Mouse (Mus musculus): ENCODE measurements around the gene Mark1. TPM values are rescaled to one million over a fixed set of nuclear protein-coding genes. Genes with fewer than 3 reads are reported as not detected.
A peak's percentile ranks its signal among the peaks of the same experiment; 100 is the strongest.

Mark1 gene
- polyA plus RNA-seq, 1 experiment from 2014 or later: 15.3 TPM

DNA sequence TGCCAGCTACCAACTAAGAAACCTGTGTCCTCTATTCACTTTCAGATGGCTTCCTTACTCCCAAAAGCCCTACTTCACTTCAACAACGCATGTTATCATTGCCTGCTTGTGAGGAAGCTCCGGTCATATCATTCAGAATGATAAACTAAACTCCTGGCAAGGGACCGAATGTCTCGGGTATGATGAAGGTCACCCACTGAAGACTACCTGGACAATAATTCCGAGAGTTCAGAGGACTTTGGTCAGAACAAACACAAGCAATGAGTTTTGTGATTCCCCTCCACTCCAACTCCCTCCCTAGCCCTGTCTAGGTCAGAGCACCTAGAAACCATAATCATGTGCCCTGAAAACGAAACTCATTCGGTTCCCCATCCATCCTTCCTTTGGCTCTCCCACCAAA lies 117.5 kb downstream of the Mark1 start:
- 70% methylated on average over 7 of the region's 7 CpGs for WGBS
- no peak overlapping the region for H3K27ac ChIP-seq (replicated peaks)
- no peak for ATAC-seq (ENCODE audit: low FRiP score, low read depth)
- H3K36me3 ChIP-seq: no peaks in the 10 kb centered on the region
- peak overlapping the region; percentile 43; the same call in 1 of the 2 replicates for H3K4me3 ChIP-seq
- H3K27me3 ChIP-seq: peaks cover 38% of the 10 kb centered on the region
- H3K9me3 ChIP-seq: no peaks in the 10 kb centered on the region
- H3K4me1 ChIP-seq (replicated peaks): peaks cover 10% of the 10 kb centered on the region
- H3K4me2 ChIP-seq: no peak overlapping the region
- H3K9ac ChIP-seq: no peak overlapping the region

DNA sequence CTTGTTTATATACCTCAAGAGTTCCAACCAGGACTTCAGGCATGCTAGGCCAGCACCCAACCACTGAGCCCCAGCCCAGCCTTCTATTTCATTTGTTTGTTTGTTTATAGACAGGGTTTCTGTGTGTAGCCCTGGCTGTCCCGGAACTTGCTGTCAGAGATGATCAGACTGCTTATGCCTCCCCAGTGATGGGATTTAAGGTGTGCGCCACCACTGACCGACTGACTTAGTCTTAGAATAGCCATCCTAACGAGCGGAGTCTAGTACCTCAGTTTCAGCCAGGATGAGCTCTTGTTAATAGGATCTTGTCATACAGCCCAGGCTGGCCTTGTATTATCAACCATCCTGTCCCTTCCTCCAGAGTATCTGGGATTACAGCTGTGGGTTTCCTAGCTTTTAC lies 118.2 kb downstream of the Mark1 start:
- ATAC-seq (ENCODE audit: low FRiP score, low read depth): no peak
- Histone ChIP-seq H3K4me1 (replicated peaks) (peaks cover 10% of the 10 kb centered on the region), H3K27me3 (peaks cover 38% of the 10 kb centered on the region), H3K27ac (replicated peaks) (no peak overlapping the region), H3K9me3 (no peaks in the 10 kb centered on the region), H3K9ac (no peak overlapping the region), H3K4me3 (no peak overlapping the region), H3K36me3 (no peaks in the 10 kb centered on the region), H3K4me2 (no peak overlapping the region)
- 83% methylated on average over 5 of the region's 5 CpGs for WGBS

DNA sequence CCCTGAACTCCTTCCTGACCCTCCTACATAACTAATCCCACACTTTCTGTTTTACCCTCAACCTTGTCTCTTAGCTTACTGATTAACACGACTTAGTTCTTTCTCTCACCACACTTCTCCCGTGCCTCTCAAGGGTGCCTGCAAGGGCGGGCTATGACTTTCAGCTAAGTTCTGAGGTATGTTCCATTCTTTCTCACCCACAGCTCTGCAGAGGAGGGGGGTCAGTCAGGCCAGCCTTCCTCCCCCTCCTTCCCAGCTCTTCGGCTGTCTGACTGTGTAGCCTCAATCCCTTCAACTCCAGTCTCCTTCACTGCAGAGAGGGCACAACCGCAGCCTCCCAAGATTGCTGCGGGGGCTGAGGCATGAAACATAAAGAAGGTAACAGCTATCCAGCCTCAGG lies 120.5 kb downstream of the Mark1 start:
- Histone ChIP-seq H3K27ac (replicated peaks) (no peak overlapping the region), H3K9ac (no peak overlapping the region), H3K27me3 (peaks cover 28% of the 10 kb centered on the region), H3K4me2 (no peak overlapping the region), H3K36me3 (no peaks in the 10 kb centered on the region), H3K9me3 (no peaks in the 10 kb centered on the region), H3K4me1 (replicated peaks) (peaks cover 10% of the 10 kb centered on the region), H3K4me3 (no peak overlapping the region)
- WGBS: 75% methylated on average over 6 of the region's 6 CpGs
- no peak for ATAC-seq (ENCODE audit: low FRiP score, low read depth)

DNA sequence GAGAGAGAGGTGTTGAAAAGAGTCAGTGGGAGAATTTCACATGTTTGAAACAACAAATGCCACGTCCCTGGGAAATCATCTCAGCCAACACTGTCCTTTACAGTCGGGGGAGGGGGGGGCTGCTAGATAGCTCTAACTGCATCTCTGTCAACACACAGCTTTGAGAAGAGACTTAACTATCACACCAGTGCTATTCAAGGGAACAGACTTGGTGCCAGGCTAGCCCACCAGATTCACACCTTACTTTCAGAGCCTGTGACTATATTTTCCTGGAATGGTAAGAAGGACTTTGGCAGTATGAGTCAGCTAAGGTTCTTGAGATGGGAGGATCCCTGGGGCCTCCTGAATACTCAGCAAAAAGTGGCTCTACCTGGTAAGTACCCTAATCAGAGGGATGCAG lies 122.1 kb downstream of the Mark1 start:
- Histone ChIP-seq H3K4me2 (no peak overlapping the region), H3K4me1 (replicated peaks) (peaks cover 1% of the 10 kb centered on the region), H3K9me3 (no peaks in the 10 kb centered on the region), H3K36me3 (no peaks in the 10 kb centered on the region), H3K27ac (replicated peaks) (no peak overlapping the region), H3K4me3 (no peak overlapping the region), H3K9ac (no peak overlapping the region), H3K27me3 (peaks cover 13% of the 10 kb centered on the region)
- no peak for ATAC-seq (ENCODE audit: low FRiP score, low read depth)
- 81% methylated on average over 2 of the region's 2 CpGs for whole genome bisulfite sequencing

DNA sequence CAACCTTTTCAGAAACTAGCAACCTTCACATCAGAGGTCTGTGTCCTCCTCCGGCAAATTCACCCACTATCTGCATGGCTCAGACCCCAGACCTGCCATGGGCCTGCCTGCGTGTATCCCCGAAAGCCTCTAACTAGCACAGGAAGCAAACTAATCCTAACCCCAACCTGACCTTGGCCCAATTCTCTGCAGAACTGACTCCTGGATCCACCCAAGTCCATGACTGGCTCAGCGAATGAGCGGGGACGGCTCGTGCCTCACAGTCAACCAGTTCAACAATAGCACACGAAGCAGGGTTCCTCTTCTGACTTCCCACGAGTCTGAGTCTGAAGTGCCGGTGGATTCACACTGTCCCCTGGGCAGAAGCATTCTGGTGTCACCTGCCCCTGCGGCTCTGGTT lies 125.5 kb downstream of the Mark1 start:
- Histone ChIP-seq H3K27me3 (no peaks in the 10 kb centered on the region), H3K27ac (replicated peaks) (no peak overlapping the region), H3K4me1 (replicated peaks) (peaks cover 3% of the 10 kb centered on the region; the same call in 1 of the 2 replicates), H3K36me3 (no peaks in the 10 kb centered on the region), H3K9me3 (no peaks in the 10 kb centered on the region), H3K9ac (no peak overlapping the region), H3K4me3 (no peak overlapping the region), H3K4me2 (no peak overlapping the region)
- no peak for ATAC-seq (ENCODE audit: low FRiP score, low read depth)
- WGBS: 74% methylated on average over 11 of the region's 11 CpGs

DNA sequence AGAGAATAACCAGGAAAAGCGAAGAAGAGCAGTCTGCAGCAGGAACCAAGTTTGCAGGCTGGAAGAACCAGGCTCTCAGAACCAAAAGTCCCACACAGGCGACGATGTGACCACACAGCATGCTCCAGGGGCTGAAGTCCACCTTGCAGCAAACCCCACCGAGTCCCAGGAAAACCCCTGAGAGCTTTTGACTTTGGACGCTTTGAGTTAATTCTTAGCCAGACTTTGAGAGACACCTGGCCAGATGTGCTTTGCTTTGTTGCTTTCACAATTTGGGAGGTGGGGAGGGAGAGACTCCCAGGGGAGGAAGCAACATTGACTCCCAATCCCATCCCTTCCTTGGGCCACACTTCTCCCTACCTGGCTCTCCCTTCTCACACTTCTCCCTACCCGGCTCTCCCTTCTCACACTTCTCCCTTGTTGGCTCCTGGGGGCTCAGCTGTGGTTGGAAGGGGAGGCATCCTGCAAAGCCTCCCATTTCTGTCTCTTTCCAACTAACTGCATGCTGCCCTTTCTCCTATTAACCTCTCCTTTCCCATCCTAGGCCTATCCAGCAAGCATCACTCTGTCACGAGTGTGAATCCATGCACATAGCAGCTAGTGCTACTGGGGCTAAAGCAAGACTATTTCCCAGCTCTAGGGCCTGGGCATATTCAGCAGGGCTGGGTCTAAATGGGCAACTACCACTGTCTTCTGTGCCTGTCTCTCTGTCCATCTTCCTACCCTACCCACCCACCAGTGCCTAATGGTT lies 127.1 kb downstream of the Mark1 start:
- Histone ChIP-seq H3K4me3 (no peak overlapping the region), H3K4me2 (no peak overlapping the region), H3K9me3 (no peaks in the 10 kb centered on the region), H3K4me1 (replicated peaks) (peaks cover 3% of the 10 kb centered on the region; the same call in 1 of the 2 replicates), H3K9ac (no peak overlapping the region), H3K27me3 (no peaks in the 10 kb centered on the region), H3K27ac (replicated peaks) (no peak overlapping the region), H3K36me3 (no peaks in the 10 kb centered on the region)
- no peak for ATAC-seq (ENCODE audit: low FRiP score, low read depth)
- 85% methylated on average over 7 of the region's 7 CpGs for WGBS

DNA sequence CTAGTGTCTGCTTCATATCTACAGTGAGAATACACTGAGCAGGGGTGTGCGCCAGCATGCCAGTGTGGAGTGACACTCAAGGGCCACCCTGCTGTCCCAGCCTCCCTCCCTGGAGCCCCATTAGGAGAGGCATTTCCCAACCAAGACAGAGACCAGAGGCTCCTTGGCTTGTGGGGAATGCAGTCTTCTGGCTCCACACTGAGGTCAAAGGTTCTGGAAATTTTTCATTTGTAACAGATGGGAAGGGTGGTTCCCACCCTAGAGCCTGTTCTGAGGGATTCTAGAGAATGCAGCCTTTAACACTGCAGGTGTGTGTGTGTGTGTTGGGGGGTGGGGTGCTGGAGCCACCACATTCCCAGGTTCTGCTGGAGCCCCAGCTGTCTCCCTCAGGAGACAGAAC lies 127.9 kb downstream of the Mark1 start:
- Histone ChIP-seq H3K4me2 (no peak overlapping the region), H3K27ac (replicated peaks) (no peak overlapping the region), H3K36me3 (no peaks in the 10 kb centered on the region), H3K4me3 (no peak overlapping the region), H3K9me3 (no peaks in the 10 kb centered on the region), H3K9ac (no peak overlapping the region), H3K27me3 (no peaks in the 10 kb centered on the region), H3K4me1 (replicated peaks) (peaks cover 3% of the 10 kb centered on the region; the same call in 1 of the 2 replicates)
- ATAC-seq (ENCODE audit: low FRiP score, low read depth): no peak
- 71% methylated on average over 1 of the region's 1 CpGs for WGBS

DNA sequence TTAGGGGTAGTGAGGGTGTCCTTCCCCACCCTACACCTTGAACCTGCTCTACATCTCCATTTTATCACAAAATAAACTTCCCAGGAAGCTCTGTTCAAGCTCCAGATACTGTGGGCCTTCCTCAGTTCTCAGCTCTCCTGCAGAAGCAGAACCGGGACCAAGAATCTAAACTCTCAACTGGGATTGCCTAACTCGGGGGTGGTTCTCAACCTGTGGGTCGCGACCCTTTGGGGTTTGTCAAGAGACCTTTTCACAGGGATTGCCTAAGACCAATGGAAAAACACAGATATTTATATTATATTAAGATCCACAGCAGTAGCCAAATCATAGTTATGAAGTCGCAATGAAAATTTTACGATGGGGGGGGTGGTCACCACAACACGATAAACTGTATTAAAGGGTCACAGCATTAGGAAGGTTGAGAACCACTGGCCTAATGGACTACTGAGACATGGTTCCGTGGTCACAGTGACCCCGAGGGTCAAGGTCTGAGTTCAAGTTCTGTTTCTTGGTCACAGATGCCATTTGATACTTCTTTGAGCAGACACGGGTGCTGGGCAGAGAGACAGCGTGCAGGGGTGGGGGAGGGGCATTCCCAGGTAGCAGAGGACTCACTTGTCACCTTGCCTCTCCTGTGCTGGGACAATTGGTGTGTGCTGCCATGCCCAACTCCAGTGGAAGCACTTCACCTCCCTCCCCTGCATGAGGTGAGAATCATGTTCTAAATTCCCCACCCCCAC lies 128.6 kb downstream of the Mark1 start:
- Histone ChIP-seq H3K4me3 (no peak overlapping the region), H3K27ac (replicated peaks) (no peak overlapping the region), H3K36me3 (no peaks in the 10 kb centered on the region), H3K9ac (no peak overlapping the region), H3K4me1 (replicated peaks) (peaks cover 3% of the 10 kb centered on the region; the same call in 1 of the 2 replicates), H3K4me2 (no peak overlapping the region), H3K27me3 (no peaks in the 10 kb centered on the region), H3K9me3 (no peaks in the 10 kb centered on the region)
- WGBS: 86% methylated on average over 11 of the region's 11 CpGs
- ATAC-seq (ENCODE audit: low FRiP score, low read depth): no peak

DNA sequence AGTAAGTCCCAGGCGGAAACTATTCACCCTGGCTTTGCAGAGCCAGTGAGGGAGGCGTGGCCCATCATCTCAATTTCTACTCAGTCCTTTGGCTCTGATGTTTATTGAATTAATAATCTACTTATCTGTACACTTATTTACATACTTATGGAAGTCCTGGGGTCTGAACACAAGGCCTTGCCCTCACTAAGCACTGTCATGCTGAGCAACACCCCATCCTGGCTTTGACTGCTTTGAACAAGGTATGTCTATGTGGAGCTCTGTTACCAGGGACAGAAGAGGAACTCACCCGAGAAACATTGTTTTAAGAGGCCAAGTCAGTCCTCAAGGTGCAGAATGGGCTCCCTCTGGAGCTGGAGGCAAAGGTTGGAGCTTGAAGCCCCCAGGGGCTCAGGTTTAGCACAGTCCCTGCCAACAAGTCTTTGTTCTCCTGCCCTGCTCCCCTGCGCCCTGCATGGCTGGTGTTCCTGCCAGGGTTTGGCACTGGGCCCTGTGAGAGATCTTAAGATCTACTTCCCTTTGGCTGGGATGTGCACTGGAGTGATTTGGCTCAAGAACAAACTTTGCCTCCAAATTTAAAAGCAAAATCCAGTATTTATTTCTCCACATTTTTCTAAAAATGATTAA lies 129.3 kb downstream of the Mark1 start:
- H3K9me3 ChIP-seq: no peaks in the 10 kb centered on the region
- no peak overlapping the region for H3K4me2 ChIP-seq
- H3K9ac ChIP-seq: no peak overlapping the region
- ATAC-seq (ENCODE audit: low FRiP score, low read depth): no peak
- H3K36me3 ChIP-seq: no peaks in the 10 kb centered on the region
- H3K27me3 ChIP-seq: no peaks in the 10 kb centered on the region
- peaks cover 3% of the 10 kb centered on the region; the same call in 1 of the 2 replicates for H3K4me1 ChIP-seq (replicated peaks)
- H3K4me3 ChIP-seq: no peak overlapping the region
- H3K27ac ChIP-seq (replicated peaks): no peak overlapping the region
- 58% methylated on average over 4 of the region's 4 CpGs for WGBS

DNA sequence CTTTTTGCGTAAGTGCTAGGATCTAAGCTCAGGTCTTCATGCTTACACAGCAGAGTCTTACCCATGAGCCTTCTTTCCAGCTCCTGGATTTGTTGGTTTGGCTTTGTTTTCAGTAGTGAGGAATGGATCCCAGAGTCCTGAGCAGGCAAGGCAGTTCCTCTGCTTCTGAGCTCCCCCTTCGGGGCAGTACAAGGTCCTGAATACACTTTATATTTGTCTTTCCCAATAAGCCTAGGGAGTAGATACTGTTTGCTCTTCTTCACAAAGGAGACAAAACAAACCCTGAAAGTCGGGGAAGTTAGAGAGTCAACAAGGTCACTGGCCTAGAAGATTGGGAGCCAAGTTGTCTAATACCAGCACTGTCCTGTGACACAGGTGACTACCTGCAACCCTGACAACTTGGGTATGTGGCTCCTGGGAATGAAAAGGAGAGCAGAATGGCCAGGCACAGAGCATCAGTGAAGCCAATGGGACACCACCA lies 131.7 kb downstream of the Mark1 start:
- no peaks in the 10 kb centered on the region for H3K9me3 ChIP-seq
- ATAC-seq (ENCODE audit: low FRiP score, low read depth): no peak
- no peak overlapping the region for H3K4me3 ChIP-seq
- no peak overlapping the region for H3K9ac ChIP-seq
- no peaks in the 10 kb centered on the region for H3K36me3 ChIP-seq
- peaks cover 3% of the 10 kb centered on the region; the same call in 1 of the 2 replicates for H3K4me1 ChIP-seq (replicated peaks)
- no peak overlapping the region for H3K4me2 ChIP-seq
- WGBS: 81% methylated on average over 3 of the region's 3 CpGs
- no peaks in the 10 kb centered on the region for H3K27me3 ChIP-seq
- H3K27ac ChIP-seq (replicated peaks): no peak overlapping the region

DNA sequence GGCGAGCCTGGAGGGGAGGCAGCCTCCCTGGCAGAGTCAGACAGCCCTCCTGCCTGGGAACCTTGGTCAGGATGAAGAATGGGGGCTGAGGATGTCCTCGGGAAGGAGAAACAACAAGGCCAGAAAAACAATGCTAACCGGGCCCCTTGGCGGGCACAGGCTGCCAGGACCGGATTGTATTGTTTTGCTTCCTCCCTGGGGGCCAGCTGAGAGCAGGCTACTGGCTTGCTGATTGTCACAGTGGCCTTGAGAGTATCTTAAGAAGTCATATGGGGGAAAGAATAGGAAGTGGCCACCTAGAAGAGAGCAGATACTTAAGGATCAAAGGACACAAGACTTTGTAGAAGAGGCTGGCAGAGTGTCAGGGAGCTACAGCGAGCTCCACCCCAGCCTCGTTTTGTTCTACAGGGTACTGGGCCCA lies 135.0 kb downstream of the Mark1 start:
- H3K36me3 ChIP-seq: no peaks in the 10 kb centered on the region
- no peak overlapping the region for H3K9ac ChIP-seq
- no peak overlapping the region for H3K4me2 ChIP-seq
- 21% methylated on average over 7 of the region's 7 CpGs for WGBS
- H3K4me3 ChIP-seq: no peak overlapping the region
- no peaks in the 10 kb centered on the region for H3K9me3 ChIP-seq
- no peaks in the 10 kb centered on the region for H3K27me3 ChIP-seq
- H3K27ac ChIP-seq (replicated peaks): no peak overlapping the region
- ATAC-seq (ENCODE audit: low FRiP score, low read depth): no peak
- H3K4me1 ChIP-seq (replicated peaks): no peaks in the 10 kb centered on the region

DNA sequence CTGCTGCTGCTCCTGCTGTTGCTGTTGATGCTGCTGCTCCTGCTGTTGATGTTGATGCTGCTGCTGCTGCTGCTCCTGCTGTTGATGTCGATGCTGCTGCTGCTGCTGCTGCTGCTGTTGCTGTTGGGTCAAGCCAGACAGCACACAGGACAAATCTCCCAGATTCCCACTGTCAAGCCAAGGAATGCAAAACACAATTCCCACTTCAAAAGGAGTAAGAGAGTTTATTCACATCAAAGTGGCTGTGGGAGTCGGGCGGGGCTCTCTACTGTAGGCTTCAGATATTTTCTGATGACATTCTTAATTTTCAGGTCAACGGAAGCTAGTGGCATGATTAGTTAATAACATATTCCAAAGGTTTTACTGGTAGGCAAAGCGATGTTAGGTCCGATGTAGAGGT lies 136.7 kb downstream of the Mark1 start:
- no peak overlapping the region for H3K27ac ChIP-seq (replicated peaks)
- WGBS: 87% methylated on average over 6 of the region's 6 CpGs

More for the DNA sequence above, 136.7 kb downstream of the Mark1 start:
- no peak overlapping the region for H3K4me2 ChIP-seq
- H3K27me3 ChIP-seq: no peaks in the 10 kb centered on the region
- H3K4me3 ChIP-seq: no peak overlapping the region
- ATAC-seq (ENCODE audit: low FRiP score, low read depth): no peak
- no peak overlapping the region for H3K9ac ChIP-seq
- no peaks in the 10 kb centered on the region for H3K9me3 ChIP-seq
- no peaks in the 10 kb centered on the region for H3K36me3 ChIP-seq
- H3K4me1 ChIP-seq (replicated peaks): no peaks in the 10 kb centered on the region
